Mouse (Mus musculus) heart, embryonic 14.5 days (tissue): ENCODE measurements at regions not wholly inside any gene's neighbourhood (a gene's known extent, or its start where the extent isn't known, plus 50 kb on each side); places are given as distances from the start of the nearest gene placed in this dataset.

ENCODE experiments used
- ATAC-seq: fragments of 200-750 bp; cut with Nextera tagmentation; 2 replicates; pipeline ENCODE4 v1.8.0; 2017; ENCODE audit warnings: low read depth, moderate TSS enrichment; ENCODE audit not compliant: insufficient number of reproducible peaks, insufficient read depth, low FRiP score
- H3K27ac ChIP-seq, 2 experiments: fragments of 200-500 bp in 1 of 2; fragments of 300-500 bp in 1 of 2; sonication (generic) in 1 of 2; replicated peaks in 1 of 2; 2 replicates each; pipeline ENCODE4 v1.5.1; 2012 to 2014; ENCODE audit warnings: low read depth in 2 of 2, low read length in 2 of 2, control low read depth in 1 of 2, mild to moderate bottlenecking in 1 of 2, mixed read lengths in 1 of 2; ENCODE audit not compliant: control insufficient read depth in 1 of 2, insufficient read depth in 1 of 2
- H3K27me3 ChIP-seq: fragments of 300-500 bp; sonication (generic); 2 replicates; pipeline ENCODE4 v1.6.1; 2014; ENCODE audit warnings: mild to moderate bottlenecking, low read length, control low read depth; ENCODE audit not compliant: control insufficient read depth, insufficient read depth
- H3K36me3 ChIP-seq: fragments of 300-500 bp; sonication (generic); 2 replicates; pipeline ENCODE4 v1.6.1; 2014; ENCODE audit warnings: mild to moderate bottlenecking, control low read depth, low read length, mixed read lengths; ENCODE audit not compliant: control insufficient read depth, insufficient read depth
- H3K4me1 ChIP-seq, 2 experiments: fragments of 200-500 bp in 1 of 2; fragments of 300-500 bp in 1 of 2; sonication (generic) in 1 of 2; 2 replicates each; pipeline ENCODE4 v1.6.1; 2012 to 2014; ENCODE audit warnings: low read length in 2 of 2, control low read depth in 1 of 2, mixed read lengths in 1 of 2; ENCODE audit not compliant: control insufficient read depth in 2 of 2, insufficient read depth in 2 of 2
- H3K4me2 ChIP-seq: fragments of 300-500 bp; sonication (generic); 2 replicates; pipeline ENCODE4 v1.6.1; 2014; ENCODE audit warnings: mild to moderate bottlenecking, low read length
- H3K4me3 ChIP-seq, 2 experiments: fragments of 200-500 bp in 1 of 2; fragments of 300-500 bp in 1 of 2; sonication (generic) in 1 of 2; 2 replicates each; pipeline ENCODE4 v1.5.1; 2012 to 2014; ENCODE audit warnings: low read length in 2 of 2, mild to moderate bottlenecking in 2 of 2, control low read depth in 1 of 2, low read depth in 1 of 2, moderate library complexity in 1 of 2; ENCODE audit not compliant: control insufficient read depth in 1 of 2, insufficient read depth in 1 of 2
- H3K9ac ChIP-seq: fragments of 300-500 bp; sonication (generic); 2 replicates; pipeline ENCODE4 v1.6.1; 2014; ENCODE audit warnings: mild to moderate bottlenecking, low read length
- H3K9me3 ChIP-seq: fragments of 300-500 bp; sonication (generic); 2 replicates; pipeline ENCODE4 v1.6.1; 2016; ENCODE audit warnings: low read length, control low read depth; ENCODE audit not compliant: control insufficient read depth
- WGBS: fragments of 180-500 bp; shearing (Covaris S2); extraction: QIAGEN DNeasy Blood & Tissue Kit; methylation state at CpG from one replicate; pipeline ENCODE4 v1.1.7; 2014; 5-methylcytosine and 5-hydroxymethylcytosine counted together

DNA sequence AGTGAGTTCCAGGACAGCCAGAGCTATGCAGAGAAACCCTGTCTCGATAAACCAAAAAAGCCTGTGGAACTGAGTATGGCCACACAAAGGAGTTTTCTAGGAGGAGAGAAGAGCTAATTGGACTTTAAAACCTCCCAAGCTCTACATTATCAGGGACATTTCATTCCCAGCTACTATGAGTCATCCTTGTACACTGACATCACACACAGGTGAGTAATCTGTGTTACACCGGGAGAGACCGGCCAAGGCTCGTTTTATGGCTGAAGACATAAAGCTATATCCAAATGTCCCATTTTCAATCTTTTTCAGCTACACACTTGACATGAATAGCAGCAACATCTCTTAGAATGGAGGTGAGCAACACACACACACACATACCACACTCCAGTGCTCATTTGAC, 229.5 kb downstream of the Ankrd16 start:
- Histone ChIP-seq H3K9me3 (no peaks in the 10 kb centered on the region), H3K9ac (no peak overlapping the region), H3K36me3 (no peaks in the 10 kb centered on the region), H3K4me2 (no peak overlapping the region), H3K27me3 (no peaks in the 10 kb centered on the region), H3K4me3 (no peak overlapping the region), H3K27ac (no peak overlapping the region), H3K4me1 (peaks cover 0 to 8% of the 10 kb centered on the region in 2 experiments; a peak in 1 of 4 replicates)
- 84% methylated on average over 4 of the region's 4 CpGs for WGBS
- ATAC-seq = no peak

DNA sequence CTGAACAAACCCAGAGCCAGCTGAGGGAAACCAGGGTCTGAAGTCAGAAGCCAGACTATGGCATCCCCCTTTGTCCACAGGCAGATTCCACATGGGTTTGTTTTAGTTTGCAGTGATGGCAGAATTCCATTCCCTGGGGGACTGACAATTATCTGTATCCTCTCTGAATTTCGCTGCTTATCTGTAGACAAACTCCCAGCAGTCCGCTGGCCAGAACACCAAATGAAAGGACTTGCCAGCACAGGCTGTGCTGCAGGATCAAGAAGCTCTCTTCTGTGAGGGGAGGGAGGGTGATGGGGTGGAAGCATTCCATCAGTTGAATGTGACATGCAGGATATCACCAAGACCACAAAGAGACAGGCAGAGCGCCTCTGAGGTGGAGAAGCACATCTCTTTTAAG, 233.8 kb downstream of the Ankrd16 start:
- H3K4me1 ChIP-seq = peaks cover 0 to 6% of the 10 kb centered on the region in 2 experiments; a peak in 1 of 4 replicates
- H3K27ac ChIP-seq = 0 out of 4 replicates have a peak overlapping the region, but pooled peaks of 1 of the 2 experiments have one; percentile 32
- no peaks in the 10 kb centered on the region for H3K27me3 ChIP-seq
- H3K9me3 ChIP-seq = no peaks in the 10 kb centered on the region
- 9% methylated on average over 3 of the region's 3 CpGs for WGBS
- H3K36me3 ChIP-seq = no peaks in the 10 kb centered on the region
- H3K4me2 ChIP-seq = no peak overlapping the region
- H3K9ac ChIP-seq = no peak overlapping the region
- ATAC-seq = 0 out of 2 replicates have a peak, but pooled peaks have one; percentile 54
- H3K4me3 ChIP-seq = no peak overlapping the region

DNA sequence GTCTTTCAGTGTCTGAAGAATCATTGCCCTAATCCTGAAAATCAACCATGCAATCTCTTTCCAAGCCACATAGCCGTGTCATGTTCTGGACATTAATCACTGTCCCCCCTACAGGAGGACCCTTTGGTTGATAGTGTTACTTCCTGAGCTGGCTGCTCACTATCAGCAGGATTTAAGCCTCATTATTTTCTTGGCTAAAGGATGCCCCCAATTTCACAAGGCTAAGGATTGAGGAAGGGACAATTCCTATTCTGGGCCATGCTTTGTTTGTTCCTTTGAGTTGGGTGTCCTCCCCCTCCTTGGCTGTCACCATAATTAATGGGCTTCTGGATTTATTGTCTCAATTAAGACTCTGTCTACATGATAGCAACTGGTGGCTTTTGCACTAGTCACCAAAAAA, 241.9 kb downstream of the Ankrd16 start:
- Histone ChIP-seq H3K4me3 (no peak overlapping the region), H3K27me3 (no peaks in the 10 kb centered on the region), H3K4me1 (peaks cover 9 to 11% of the 10 kb centered on the region in 2 experiments; a peak in 3 of 4 replicates), H3K27ac (no peak overlapping the region), H3K9me3 (no peaks in the 10 kb centered on the region), H3K4me2 (no peak overlapping the region), H3K9ac (no peak overlapping the region), H3K36me3 (no peaks in the 10 kb centered on the region)
- 26% methylated on average over 1 of the region's 1 CpGs for WGBS
- ATAC-seq = no peak

DNA sequence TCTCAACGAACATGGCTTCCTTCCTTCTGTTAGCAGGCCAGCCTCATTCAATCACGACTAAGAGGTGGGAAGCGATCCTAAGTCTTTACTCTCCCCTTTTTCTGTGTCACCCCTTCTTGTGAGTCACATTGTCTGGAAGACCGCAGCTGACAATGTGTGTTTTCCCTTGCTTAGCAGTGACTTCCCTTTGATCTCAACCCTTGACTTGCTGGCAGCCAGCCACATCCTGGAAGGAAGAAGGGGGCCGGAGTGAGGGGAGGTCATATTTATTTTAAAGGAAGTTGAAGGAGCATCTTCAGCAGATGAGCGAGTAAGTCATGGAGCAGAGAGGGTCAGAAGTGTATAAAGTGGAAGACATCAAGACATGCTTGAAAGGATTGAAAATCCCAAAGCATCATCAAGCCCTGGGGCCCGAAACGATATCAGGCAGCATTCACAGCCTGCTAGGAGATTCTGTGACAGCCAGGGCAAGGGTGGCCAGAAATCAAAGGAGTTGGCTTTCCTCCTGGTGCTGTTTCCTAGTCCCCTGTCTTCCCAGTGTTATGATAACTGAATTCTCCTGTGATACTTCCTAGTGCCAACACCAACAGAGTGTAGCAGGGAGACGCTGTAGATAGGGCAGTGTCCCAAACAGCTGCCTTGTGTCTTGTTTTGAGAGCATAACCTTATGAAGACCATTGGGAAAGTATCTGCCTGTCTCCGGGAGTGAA, 245.9 kb downstream of the Ankrd16 start:
- Histone ChIP-seq H3K36me3 (no peaks in the 10 kb centered on the region), H3K4me2 (no peak overlapping the region), H3K4me1 (peaks cover 9 to 11% of the 10 kb centered on the region in 2 experiments; a peak in 3 of 4 replicates), H3K9me3 (no peaks in the 10 kb centered on the region), H3K27ac (peak overlapping the region; percentile 78 to 79), H3K27me3 (no peaks in the 10 kb centered on the region), H3K4me3 (no peak overlapping the region), H3K9ac (no peak overlapping the region)
- 38% methylated on average over 10 of the region's 10 CpGs for WGBS
- peak; percentile 89 for ATAC-seq

DNA sequence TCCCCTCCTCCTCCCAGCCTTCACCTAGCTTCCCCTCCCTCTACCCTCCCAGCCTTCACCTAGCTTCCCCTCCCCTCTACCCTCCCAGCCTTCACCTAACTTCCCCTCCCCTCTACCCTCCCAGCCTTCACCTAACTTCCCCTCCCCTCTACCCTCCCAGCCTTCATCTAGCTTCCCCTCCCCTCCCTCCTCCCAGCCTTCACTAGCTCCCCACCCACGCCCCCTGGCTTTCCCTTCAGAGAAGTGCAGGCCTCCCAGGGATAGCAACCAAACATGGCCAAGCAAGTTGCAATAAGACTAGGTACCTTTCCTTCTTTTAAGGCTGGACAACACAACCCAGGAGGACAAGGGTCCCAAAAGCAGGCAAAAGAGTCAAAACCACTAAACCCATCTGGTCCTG, 248.5 kb downstream of the Ankrd16 start:
- Histone ChIP-seq H3K4me1 (peaks cover 9 to 11% of the 10 kb centered on the region in 2 experiments; a peak in 3 of 4 replicates), H3K4me3 (no peak overlapping the region), H3K27me3 (no peaks in the 10 kb centered on the region), H3K4me2 (no peak overlapping the region), H3K27ac (no peak overlapping the region), H3K36me3 (no peaks in the 10 kb centered on the region), H3K9ac (no peak overlapping the region), H3K9me3 (no peaks in the 10 kb centered on the region)
- 62% methylated on average over 1 of the region's 1 CpGs for WGBS
- ATAC-seq = no peak

DNA sequence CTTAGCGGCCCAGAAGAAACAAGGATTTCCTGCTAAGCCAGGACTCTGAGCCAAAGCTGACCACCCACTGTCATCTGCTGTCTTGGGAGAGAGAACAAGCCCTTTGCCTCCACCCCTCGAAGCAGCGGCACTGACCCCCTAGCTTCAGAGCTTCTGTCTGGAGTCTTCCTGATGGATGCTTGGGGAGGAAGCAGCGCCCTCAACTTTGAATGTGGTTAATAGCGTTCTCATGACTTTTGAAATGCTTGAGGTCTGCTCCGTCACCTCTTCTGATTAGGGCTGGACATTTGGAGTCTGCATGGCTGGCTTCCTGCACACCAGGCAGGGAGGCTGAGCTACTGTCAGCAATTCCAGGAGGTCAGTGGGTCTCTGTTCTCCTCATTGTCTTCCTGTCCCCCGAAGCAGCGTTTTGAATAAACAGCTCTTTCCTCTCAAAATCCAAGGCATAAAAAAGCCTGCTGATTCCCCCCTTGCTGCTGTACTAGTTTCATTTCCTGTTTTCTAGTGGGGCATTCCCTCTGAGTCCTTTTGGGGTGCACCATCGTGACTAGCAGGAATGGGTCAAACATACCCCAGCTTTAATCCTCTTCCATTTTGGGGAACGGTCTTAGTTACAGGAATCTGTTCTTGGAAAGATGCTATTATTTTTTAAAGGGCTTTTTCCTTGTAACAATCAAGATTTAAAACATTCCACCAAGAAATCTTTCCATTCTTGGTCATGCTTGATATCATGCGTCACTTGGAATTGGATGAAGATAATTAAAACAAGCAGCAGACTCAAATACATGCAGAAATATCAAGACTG, 256.0 kb downstream of the Ankrd16 start:
- H3K9me3 ChIP-seq = no peaks in the 10 kb centered on the region
- H3K9ac ChIP-seq = no peak overlapping the region
- H3K4me3 ChIP-seq = no peak overlapping the region
- H3K36me3 ChIP-seq = no peaks in the 10 kb centered on the region
- H3K27me3 ChIP-seq = no peaks in the 10 kb centered on the region
- H3K4me2 ChIP-seq = peak overlapping the region; percentile 34
- H3K27ac ChIP-seq = peak overlapping the region; percentile 72 to 78
- 54% methylated on average over 11 of the region's 11 CpGs for WGBS
- H3K4me1 ChIP-seq = peaks cover 3 to 5% of the 10 kb centered on the region in 2 experiments; a peak in 3 of 4 replicates
- ATAC-seq = peak; percentile 69

DNA sequence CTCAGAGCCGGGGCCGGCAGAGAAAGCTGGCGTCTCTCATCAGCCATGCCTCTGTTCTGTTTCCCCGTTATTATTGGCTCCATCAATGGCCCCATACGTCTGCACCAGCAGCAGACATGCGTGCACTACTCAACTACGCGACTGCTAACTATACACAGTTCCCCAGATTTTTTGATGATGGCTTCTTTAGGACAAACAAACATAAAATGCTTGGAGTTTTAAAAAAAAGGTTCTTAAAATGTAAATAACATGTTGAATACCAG, 256.6 kb downstream of the Ankrd16 start:
- H3K4me2 ChIP-seq = peak overlapping the region; percentile 34; the same call in 1 of the 2 replicates
- no peaks in the 10 kb centered on the region for H3K27me3 ChIP-seq
- H3K9ac ChIP-seq = no peak overlapping the region
- 69% methylated on average over 8 of the region's 8 CpGs for WGBS
- ATAC-seq = no peak
- H3K4me1 ChIP-seq = peaks cover 3 to 5% of the 10 kb centered on the region in 2 experiments; a peak in 3 of 4 replicates
- peak overlapping the region; percentile 72 to 78 for H3K27ac ChIP-seq
- H3K4me3 ChIP-seq = no peak overlapping the region
- no peaks in the 10 kb centered on the region for H3K36me3 ChIP-seq
- H3K9me3 ChIP-seq = no peaks in the 10 kb centered on the region
